Mouse (Mus musculus) MEL (cell line): ENCODE results near the gene Arid1a. TPM values are rescaled to one million over a fixed set of nuclear protein-coding genes. Genes with fewer than 3 reads are reported as not detected.

Source experiments
- DNase-seq: peaks from one replicate; pipeline ENCODE4 v3.0.0; 2011; ENCODE audit warnings: low read depth, low spot score
- H3K27ac ChIP-seq: 2 replicates; pipeline ENCODE4 v1.5.1; 2012; ENCODE audit warnings: low read depth, mild to moderate bottlenecking, control low read depth, low read length, moderate library complexity; ENCODE audit not compliant: control insufficient read depth
- H3K27me3 ChIP-seq, 2 experiments: fragments of 150-350 bp in 1 of 2; sonication (generic) in 1 of 2; 2 replicates each; pipeline ENCODE4 v1.6.1; 2012; ENCODE audit warnings: low read length in 2 of 2, mild to moderate bottlenecking in 2 of 2, improper control_type of control experiment in 1 of 2, moderate library complexity in 1 of 2; ENCODE audit not compliant: insufficient read depth in 2 of 2, control insufficient read depth in 1 of 2
- H3K36me3 ChIP-seq, 2 experiments: 2 replicates each; pipeline ENCODE4 v1.6.1; 2012 to 2014; ENCODE audit warnings: low read length in 2 of 2, improper control_type of control experiment in 1 of 2, inconsistent platforms in 1 of 2, mild to moderate bottlenecking in 1 of 2; ENCODE audit not compliant: insufficient read depth in 2 of 2, control insufficient read depth in 1 of 2
- H3K4me1 ChIP-seq, 2 experiments: fragments of 150-350 bp in 1 of 2; sonication (generic) in 1 of 2; 2 replicates each; pipeline ENCODE4 v1.6.1; 2012; ENCODE audit warnings: low read length in 2 of 2, improper control_type of control experiment in 1 of 2, mild to moderate bottlenecking in 1 of 2; ENCODE audit not compliant: insufficient read depth in 2 of 2, control insufficient read depth in 1 of 2
- H3K4me3 ChIP-seq, 2 experiments: fragments of 150-350 bp in 1 of 2; sonication (generic) in 1 of 2; 2 replicates each; pipeline ENCODE4 v1.5.1; 2012; ENCODE audit warnings: low read depth in 2 of 2, low read length in 2 of 2, mild to moderate bottlenecking in 2 of 2, moderate library complexity in 2 of 2, control low read depth in 1 of 2, improper control_type of control experiment in 1 of 2; ENCODE audit not compliant: control insufficient read depth in 1 of 2, insufficient read depth in 1 of 2
- H3K79me2 ChIP-seq: 2 replicates; pipeline ENCODE4 v1.6.1; 2012; ENCODE audit warnings: mild to moderate bottlenecking, low read length, moderate library complexity; ENCODE audit not compliant: control insufficient read depth, poor library complexity, insufficient read depth
- H3K9ac ChIP-seq: 2 replicates; pipeline ENCODE4 v1.6.1; 2012; ENCODE audit warnings: low read depth, mild to moderate bottlenecking, control low read depth, low read length, moderate library complexity; ENCODE audit not compliant: control insufficient read depth, poor library complexity, severe bottlenecking
- H3K9me3 ChIP-seq: fragments of 150-350 bp; sonication (generic); replicated peaks from 2 replicates; pipeline ENCODE4 v1.6.1; 2012; ENCODE audit warnings: mild to moderate bottlenecking, low read length, improper control_type of control experiment, moderate library complexity; ENCODE audit not compliant: insufficient read depth
- CHD1 ChIP-seq: IDR thresholded peaks from 2 replicates; pipeline ENCODE4 v1.6.1; 2012; ENCODE audit warnings: low read depth, mild to moderate bottlenecking, inconsistent platforms, low read length, improper control_type of control experiment
- CHD2 ChIP-seq: IDR thresholded peaks from 2 replicates; pipeline ENCODE4 v1.6.1; 2011; ENCODE audit warnings: low read length, improper control_type of control experiment
- CTCF ChIP-seq, 3 experiments: IDR thresholded peaks in 2 of 3; conservative IDR thresholded peaks in 1 of 3; 2 replicates each; pipeline ENCODE4 v1.5.1; 2011 to 2012; ENCODE audit warnings: low read length in 3 of 3, low read depth in 2 of 3, mild to moderate bottlenecking in 2 of 3, improper control_type of control experiment in 1 of 3, inconsistent platforms in 1 of 3, mixed read lengths in 1 of 3, moderate library complexity in 1 of 3; ENCODE audit not compliant: control insufficient read depth in 1 of 3, insufficient read depth in 1 of 3, poor library complexity in 1 of 3, severe bottlenecking in 1 of 3
- EP300 ChIP-seq, 2 experiments: IDR thresholded peaks; 2 replicates each; pipeline ENCODE4 v1.6.1; 2011; ENCODE audit warnings: improper control_type of control experiment in 2 of 2, low read length in 2 of 2, low read depth in 1 of 2, mild to moderate bottlenecking in 1 of 2
- ETS1 ChIP-seq: IDR thresholded peaks from 2 replicates; pipeline ENCODE4 v1.6.1; 2012; ENCODE audit warnings: low read depth, mild to moderate bottlenecking, inconsistent platforms, low read length, improper control_type of control experiment, moderate library complexity
- GABPA ChIP-seq: IDR thresholded peaks from 2 replicates; pipeline ENCODE4 v1.6.1; 2012; ENCODE audit warnings: low read depth, mild to moderate bottlenecking, inconsistent platforms, low read length, improper control_type of control experiment, moderate library complexity
- GATA1 ChIP-seq: IDR thresholded peaks from 2 replicates; pipeline ENCODE4 v1.6.1; 2011; ENCODE audit warnings: low read depth, low read length, improper control_type of control experiment
- HCFC1 ChIP-seq: IDR thresholded peaks from 2 replicates; pipeline ENCODE4 v1.6.1; 2012; ENCODE audit warnings: low read depth, mild to moderate bottlenecking, inconsistent platforms, low read length, improper control_type of control experiment, moderate library complexity
- MAFK ChIP-seq: IDR thresholded peaks from 2 replicates; pipeline ENCODE4 v1.6.1; 2011; ENCODE audit warnings: low read depth, mild to moderate bottlenecking, low read length, improper control_type of control experiment, borderline replicate concordance
- MAZ ChIP-seq: IDR thresholded peaks from 2 replicates; pipeline ENCODE4 v1.6.1; 2012; ENCODE audit warnings: low read depth, mild to moderate bottlenecking, inconsistent platforms, low read length, improper control_type of control experiment
- MYB ChIP-seq: IDR thresholded peaks from 2 replicates; pipeline ENCODE4 v1.6.1; 2011; ENCODE audit warnings: mild to moderate bottlenecking, low read depth, low read length, improper control_type of control experiment
- MYC ChIP-seq: IDR thresholded peaks from 2 replicates; pipeline ENCODE4 v1.6.1; 2011; ENCODE audit warnings: low read depth, mild to moderate bottlenecking, low read length, improper control_type of control experiment, moderate library complexity
- RAD21 ChIP-seq: IDR thresholded peaks from 2 replicates; pipeline ENCODE4 v1.6.1; 2011; ENCODE audit warnings: mild to moderate bottlenecking, low read depth, low read length, improper control_type of control experiment
- RCOR1 ChIP-seq: IDR thresholded peaks from 2 replicates; pipeline ENCODE4 v1.6.1; 2012; ENCODE audit warnings: low read depth, mild to moderate bottlenecking, inconsistent platforms, low read length, improper control_type of control experiment
- SIN3A ChIP-seq: IDR thresholded peaks from 2 replicates; pipeline ENCODE4 v1.6.1; 2012; ENCODE audit warnings: low read length, improper control_type of control experiment, inconsistent platforms
- SMC3 ChIP-seq: IDR thresholded peaks from 2 replicates; pipeline ENCODE4 v1.6.1; 2011; ENCODE audit warnings: low read depth, low read length, improper control_type of control experiment
- TBP ChIP-seq: IDR thresholded peaks from 2 replicates; pipeline ENCODE4 v1.8.0; 2011; ENCODE audit warnings: low read depth, low read length, improper control_type of control experiment
- TCF12 ChIP-seq: IDR thresholded peaks from 2 replicates; pipeline ENCODE4 v1.6.1; 2014; ENCODE audit warnings: low read depth, mild to moderate bottlenecking, inconsistent platforms, low read length, improper control_type of control experiment, moderate library complexity
- USF1 ChIP-seq: IDR thresholded peaks from 2 replicates; pipeline ENCODE4 v1.6.1; 2014; ENCODE audit warnings: low read depth, mild to moderate bottlenecking, inconsistent platforms, low read length, improper control_type of control experiment, moderate library complexity
- ZC3H11A ChIP-seq: IDR thresholded peaks from 2 replicates; pipeline ENCODE4 v1.6.1; 2012; ENCODE audit warnings: low read depth, mild to moderate bottlenecking, inconsistent platforms, low read length, improper control_type of control experiment
- ZMIZ1 ChIP-seq: IDR thresholded peaks from 2 replicates; pipeline ENCODE4 v1.6.1; 2012; ENCODE audit warnings: low read depth, mild to moderate bottlenecking, inconsistent platforms, low read length, improper control_type of control experiment, moderate library complexity
- polyA plus RNA-seq, 2 experiments: library from polyadenylated mRNA; stranded (reverse) in 1 of 2; unstranded in 1 of 2; fragments of >175 nt in 1 of 2; fragments of >200 nt in 1 of 2; gene quantifications; 2 replicates each; pipeline versions ENCODE4 v1.2.1 to v1.2.4; 2012; ENCODE audit warnings: low replicate concordance in 2 of 2, low read depth in 1 of 2; ENCODE audit not compliant: insufficient read length in 2 of 2, insufficient read depth in 1 of 2, missing spikeins in 1 of 2
- total RNA-seq: library from RNA; depleted of rRNA; stranded (reverse); fragments of 300-350 nt; gene quantifications from 2 replicates; pipeline ENCODE4 v1.2.3, GENCODE M21; 2012

Gene Arid1a
- total and polyA plus RNA-seq, 3 experiments = 18.1 to 83.3 (median 70.6) TPM

- no peaks in the 10 kb centered on the region for H3K9me3 ChIP-seq
- TF ChIP-seq SIN3A = peak; percentile 39; the same call in 1 of the 2 replicates
- peak; percentile 69; the same call in 1 of the 2 replicates for TF ChIP-seq MAZ
- 0 out of 2 replicates have a peak, but pooled peaks have one; percentile 22 for TF ChIP-seq MYC
- TF ChIP-seq CTCF (IDR thresholded peaks at IDR 0.05 in 2 of 3, conservative IDR thresholded peaks at IDR 0.05 in 1 of 3; ENCODE audit: control insufficient read depth in 1 of 3, insufficient read depth in 1 of 3, low read depth in 2 of 3, low read length in 3 of 3, poor library complexity in 1 of 3, severe bottlenecking in 1 of 3) = no peak
- TF ChIP-seq ZMIZ1 = no peak
- no peak for TF ChIP-seq CHD1
- no peak for TF ChIP-seq SMC3
- TF ChIP-seq RCOR1 = 0 out of 2 replicates have a peak, but pooled peaks have one; percentile 47
- TF ChIP-seq TCF12 = peak; percentile 24; the same call in 1 of the 2 replicates
- peak; percentile 60 to 62 for TF ChIP-seq EP300 (IDR thresholded peaks at IDR 0.05; ENCODE audit: low read depth in 1 of 2, low read length in 2 of 2)
- peak; percentile 52 for TF ChIP-seq GATA1
- TF ChIP-seq ETS1 = peak; percentile 79
- TF ChIP-seq USF1 = no peak
- no peak for TF ChIP-seq RAD21
- peaks cover 44 to 49% of the 10 kb centered on the region in 2 experiments for H3K36me3 ChIP-seq
- H3K79me2 ChIP-seq = peaks cover 10% of the 10 kb centered on the region; the same call in 1 of the 2 replicates
- H3K4me3 ChIP-seq = no peak overlapping the region
- H3K4me1 ChIP-seq = peaks cover 27 to 28% of the 10 kb centered on the region in 2 experiments
- DNase-seq = peak; percentile 82
- peak overlapping the region; percentile 31 for H3K27ac ChIP-seq
- no peak overlapping the region for H3K9ac ChIP-seq
- H3K27me3 ChIP-seq = no peaks in the 10 kb centered on the region
Measured at GRCm38 (mm10) chr4:133705062-133705461, 51.5 kb downstream of the Arid1a start.

DNA sequence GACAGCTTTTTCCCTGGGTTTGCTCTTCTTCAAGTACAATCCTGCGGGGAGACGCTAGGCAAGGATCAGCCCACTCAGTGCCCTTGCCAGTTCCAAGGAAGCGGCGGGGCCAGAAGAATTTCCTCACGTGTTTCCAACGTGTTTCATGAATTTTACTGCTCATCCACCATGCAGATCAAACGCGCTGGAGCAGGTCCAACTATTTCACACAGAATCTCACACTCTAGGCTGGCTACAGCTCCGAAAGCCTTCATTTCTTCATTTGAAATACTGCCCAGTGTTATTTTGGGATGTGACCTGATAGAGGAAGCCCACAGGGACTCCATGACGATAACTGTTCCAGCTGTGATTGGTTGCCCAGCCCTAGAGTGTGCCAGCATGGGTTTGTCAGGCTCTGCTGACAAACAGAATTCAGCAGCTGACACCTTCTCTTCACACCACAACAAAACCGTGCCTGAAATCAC is 55.6 kb downstream of the Arid1a start:
- Histone ChIP-seq H3K27ac (no peak overlapping the region), H3K36me3 (peaks cover 17 to 41% of the 10 kb centered on the region in 2 experiments)
- TF ChIP-seq USF1 (no peak), ZC3H11A (no peak), TBP (no peak), HCFC1 (no peak), RAD21 (no peak), CHD2 (no peak), GABPA (no peak), MAFK (no peak), ETS1 (no peak), MYB (no peak)
- TF ChIP-seq, all 39 proteins: peak for 0
- peaks cover 8 to 11% of the 10 kb centered on the region in 2 experiments for H3K4me1 ChIP-seq
- no peak overlapping the region for H3K4me3 ChIP-seq
- peaks cover 5% of the 10 kb centered on the region; the same call in 1 of the 2 replicates for H3K79me2 ChIP-seq
- no peak overlapping the region for H3K9ac ChIP-seq
- H3K9me3 ChIP-seq = no peaks in the 10 kb centered on the region
- DNase-seq = no peak
- H3K27me3 ChIP-seq = no peaks in the 10 kb centered on the region
